Mouse (Mus musculus): Measurements from ENCODE around the gene Hoxb13.

The Hoxb13 gene

GRCm38 (mm10) chr11:96189810-96190522 is 4.2 kb upstream of the Hoxb13 start:
- no peak for DNase-seq (ENCODE audit: low read depth, low spot score)

DNA sequence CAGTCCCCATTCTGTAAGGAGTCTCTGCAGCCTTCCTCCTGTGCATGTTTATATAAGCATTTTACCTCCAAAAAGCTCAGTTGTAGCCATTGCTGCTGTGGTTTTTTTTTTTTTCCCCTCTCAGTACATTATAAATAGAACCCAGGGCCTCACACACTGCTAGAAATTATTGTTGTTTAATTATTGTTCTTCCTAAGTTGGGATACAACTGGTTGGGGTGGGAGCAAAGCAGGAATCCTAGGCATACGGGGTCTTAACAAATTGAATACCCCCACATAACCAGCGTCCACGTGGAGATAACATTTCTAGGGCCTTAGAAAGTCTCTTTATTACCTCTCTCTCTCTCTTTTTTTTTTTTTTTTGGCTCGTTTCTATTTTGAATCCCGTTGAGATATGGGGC is 3.0 kb upstream of the Hoxb13 start:
- DNase-seq (ENCODE audit: low read depth, low spot score): no peak

DNA sequence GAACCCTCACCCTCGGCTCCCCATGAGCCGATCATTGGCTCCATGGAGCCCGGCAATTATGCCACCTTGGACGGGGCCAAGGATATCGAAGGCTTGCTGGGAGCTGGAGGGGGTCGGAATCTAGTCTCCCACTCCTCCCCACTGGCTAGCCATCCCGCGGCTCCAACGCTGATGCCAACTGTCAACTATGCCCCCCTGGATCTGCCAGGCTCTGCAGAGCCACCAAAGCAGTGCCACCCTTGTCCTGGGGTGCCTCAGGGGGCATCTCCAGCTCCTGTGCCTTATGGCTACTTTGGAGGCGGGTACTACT is 240 bp downstream of the Hoxb13 start:
- DNase-seq (ENCODE audit: low read depth, low spot score): no peak

DNA sequence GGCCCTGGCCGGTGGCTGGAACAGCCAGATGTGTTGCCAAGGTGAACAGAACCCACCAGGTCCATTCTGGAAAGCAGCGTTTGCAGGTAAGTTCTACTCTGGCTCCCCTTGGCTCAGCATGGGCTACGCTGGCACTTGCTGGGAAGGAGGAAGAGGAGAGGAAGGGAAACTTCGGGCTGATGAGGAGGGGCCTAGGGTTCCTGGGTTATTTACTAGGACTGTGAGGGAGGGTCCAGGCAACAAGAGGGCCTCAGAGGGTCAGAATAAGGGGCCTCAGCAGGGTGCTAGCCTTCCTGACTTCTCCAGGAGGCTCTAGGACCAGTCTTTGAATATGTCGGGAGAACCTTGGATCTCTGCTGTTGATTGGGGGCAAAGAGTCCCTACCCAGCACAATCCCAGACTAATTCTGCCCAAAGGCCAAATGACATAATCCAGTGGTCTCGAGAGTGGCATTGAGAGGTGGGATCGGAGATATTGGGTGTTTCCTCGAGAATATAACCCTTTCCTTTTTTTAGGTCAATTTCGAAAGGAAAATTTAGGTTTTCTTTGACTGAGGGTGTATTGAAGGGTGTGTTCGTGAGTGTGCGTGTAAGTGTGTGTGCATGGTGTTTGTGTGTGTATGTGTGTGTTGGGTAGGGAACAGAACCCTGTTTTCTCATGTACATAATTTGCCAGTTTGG is 985 bp downstream of the Hoxb13 start:
- no peak for DNase-seq (ENCODE audit: low read depth, low spot score)

DNA sequence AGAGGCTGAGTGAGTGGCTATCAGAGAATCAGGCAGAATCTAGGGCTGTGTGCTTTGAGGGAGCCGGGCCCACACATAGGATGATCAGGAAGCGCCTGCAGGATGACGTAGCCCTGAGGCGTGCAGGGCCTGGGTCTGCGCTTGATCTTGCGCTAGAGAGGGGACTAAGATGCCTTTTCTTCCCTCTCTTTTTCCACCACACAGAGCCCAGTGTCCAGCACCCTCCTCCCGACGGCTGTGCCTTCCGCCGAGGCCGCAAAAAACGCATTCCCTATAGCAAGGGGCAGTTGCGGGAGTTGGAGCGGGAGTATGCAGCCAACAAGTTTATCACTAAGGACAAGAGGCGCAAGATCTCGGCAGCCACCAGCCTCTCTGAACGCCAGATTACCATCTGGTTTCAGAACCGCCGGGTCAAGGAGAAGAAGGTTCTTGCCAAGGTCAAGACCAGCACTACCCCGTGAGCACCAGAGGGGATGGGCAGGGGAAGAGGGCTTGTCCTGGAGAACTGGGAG is 1.7 kb downstream of the Hoxb13 start:
- no peak for DNase-seq (ENCODE audit: low read depth, low spot score)

DNA sequence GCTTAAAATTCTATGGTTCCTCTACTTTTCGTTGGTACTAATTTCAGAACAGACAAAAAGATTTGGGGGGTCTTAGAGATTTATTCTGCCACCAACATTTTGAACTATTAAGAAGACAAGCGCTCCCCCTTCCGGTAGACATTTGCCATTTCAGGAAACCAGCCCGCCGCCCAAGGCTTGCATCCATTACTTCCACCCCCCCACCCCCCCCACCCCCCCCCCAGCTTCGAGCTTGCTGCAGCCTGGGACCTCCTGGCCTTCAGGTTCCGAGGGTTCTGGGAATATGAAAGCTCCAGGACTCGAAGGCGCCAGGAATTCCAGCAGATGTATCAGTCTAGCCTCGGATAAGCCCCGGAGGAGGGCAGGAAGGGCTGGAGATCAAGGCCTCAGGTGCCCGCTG is 4.5 kb downstream of the Hoxb13 start:
- DNase-seq (ENCODE audit: low read depth, low spot score): no peak

DNA sequence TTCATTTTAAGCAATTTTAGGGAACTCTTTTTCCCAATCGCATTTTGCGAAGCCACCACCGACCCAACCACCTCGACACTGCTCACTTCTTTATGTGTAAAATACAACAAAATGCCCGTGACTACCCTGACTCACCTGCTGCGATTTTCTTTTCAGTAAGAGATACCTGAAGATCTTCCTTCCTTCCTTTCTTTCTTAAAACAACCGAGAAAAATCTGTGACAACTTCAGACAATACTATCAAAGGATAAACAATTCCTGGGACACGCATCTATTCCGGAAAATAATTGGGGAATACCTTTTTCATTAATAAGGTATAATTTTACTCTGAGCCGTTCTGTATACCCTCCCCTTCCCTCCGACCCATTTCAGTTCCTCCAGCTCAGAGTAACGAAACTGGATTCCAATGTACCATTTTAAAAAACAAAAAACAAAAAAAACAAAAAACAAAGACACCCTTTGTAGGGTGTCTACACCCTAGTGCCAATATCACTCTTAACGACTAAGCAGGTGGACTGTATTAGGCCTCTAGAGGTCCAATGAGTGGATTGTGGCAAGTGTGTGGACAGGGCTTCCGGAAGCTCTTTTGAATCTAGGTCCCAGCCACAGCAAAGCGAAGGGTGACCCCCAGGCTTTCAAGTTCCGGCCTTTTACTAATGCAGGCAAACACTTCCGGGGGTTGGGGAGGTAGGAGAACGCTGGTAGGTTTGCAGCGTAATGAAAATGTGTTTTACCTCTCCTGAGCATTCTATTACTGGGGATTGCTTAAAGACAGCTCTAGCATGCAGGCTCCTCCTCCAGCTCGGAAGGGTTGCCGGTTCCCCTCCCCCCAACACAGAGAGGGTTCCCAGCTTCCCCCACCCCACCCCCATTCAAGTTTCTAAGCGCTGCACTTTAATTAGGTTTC is 5.3 kb downstream of the Hoxb13 start:
- DNase-seq (ENCODE audit: low read depth, low spot score): no peak

- DNase-seq (ENCODE audit: low read depth, low spot score): no peak
Observed at GRCm38 (mm10) chr11:96200183-96200655, 6.1 kb downstream of the Hoxb13 start.

- DNase-seq (ENCODE audit: low read depth, low spot score): no peak
Observed at GRCm38 (mm10) chr11:96201741-96202140, 7.6 kb downstream of the Hoxb13 start.

DNA sequence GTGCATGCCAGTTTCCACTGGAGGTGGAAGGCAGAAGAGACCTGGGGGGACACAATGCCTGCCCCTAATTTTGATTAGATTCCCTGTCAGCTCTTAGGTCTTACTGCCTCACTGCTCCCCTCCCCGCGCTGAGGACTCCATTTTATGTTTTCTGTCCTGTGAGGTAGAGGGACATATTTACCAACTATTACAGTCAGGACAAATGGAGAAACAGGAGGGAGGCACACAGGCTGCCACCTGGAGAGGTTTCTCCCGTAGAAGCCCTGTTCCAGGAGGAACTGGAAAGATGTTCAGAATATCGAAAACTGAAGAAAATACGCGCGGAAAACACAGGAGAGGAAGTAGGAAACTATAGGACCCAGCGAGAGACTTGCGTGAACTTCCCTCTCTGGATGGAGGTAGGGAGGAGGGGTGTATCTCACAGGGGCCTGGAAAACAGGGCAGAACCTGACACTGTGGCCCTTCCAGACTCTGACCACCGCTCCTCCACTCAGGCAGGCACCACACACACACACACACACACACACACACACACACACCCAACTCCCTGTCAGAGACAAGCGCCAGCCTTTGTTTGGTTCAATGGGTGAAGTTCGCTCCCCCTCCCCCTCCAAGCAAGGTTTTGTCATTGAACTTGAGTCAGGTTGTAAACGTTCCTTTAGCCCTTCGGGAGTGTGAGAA is 8.4 kb downstream of the Hoxb13 start:
- no peak for DNase-seq (ENCODE audit: low read depth, low spot score)

DNA sequence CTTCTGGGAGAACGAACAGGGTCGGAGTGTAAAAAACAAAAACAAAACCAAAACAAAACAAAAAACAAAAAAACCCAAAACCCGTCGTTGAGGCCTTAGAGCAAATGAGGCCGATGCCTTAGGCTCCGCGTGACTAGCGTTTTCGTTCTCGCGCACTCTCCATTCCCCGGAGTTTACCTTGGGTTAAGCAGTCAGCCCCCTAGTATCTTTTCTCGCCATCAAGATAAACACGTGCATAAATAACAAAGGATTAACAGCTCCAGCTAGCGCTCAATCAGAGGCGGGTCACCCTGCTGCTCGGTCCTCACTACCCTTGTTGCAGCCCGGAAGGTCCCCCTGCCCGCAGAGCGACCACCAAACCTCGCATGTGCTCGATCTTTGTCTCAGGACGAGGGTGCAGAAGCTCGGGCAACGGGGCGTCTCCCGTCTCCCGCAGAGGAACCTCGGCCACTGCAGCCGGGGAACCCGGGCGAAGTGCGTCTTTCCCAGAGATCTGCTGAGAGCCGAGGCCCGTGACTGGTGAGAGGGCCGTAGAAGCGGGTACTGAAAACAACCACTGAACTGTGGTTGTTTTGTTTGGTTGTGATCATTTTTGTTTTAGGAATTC is 9.2 kb downstream of the Hoxb13 start:
- DNase-seq (ENCODE audit: low read depth, low spot score): no peak

DNA sequence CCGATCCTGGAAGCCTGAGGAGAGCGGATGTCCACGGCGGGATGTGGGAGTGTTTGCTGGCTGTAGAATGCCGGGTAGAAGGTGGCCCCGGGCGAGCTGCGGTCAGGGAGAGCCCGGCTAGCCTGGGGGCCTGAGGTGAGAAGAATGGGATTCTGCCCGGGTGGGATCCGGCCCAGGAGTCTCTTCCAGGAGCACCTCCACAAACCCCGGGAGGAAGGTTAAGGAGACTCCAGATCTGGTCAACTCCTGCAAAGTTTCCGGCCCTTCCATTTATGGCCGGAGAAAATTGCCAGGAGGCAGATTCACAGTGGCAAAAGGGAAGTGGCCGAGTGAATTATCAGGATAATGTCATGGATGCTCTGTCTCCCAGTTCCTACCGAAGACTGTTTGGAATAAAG is 9.7 kb downstream of the Hoxb13 start:
- DNase-seq (ENCODE audit: low read depth, low spot score): no peak

GRCm38 (mm10) chr11:96204351-96204750 is 10.2 kb downstream of the Hoxb13 start:
- no peak for DNase-seq (ENCODE audit: low read depth, low spot score)

- no peak for DNase-seq (ENCODE audit: low read depth, low spot score)
Observed at GRCm38 (mm10) chr11:96205426-96206131, 11.5 kb downstream of the Hoxb13 start.

GRCm38 (mm10) chr11:96223813-96224212 is 29.7 kb downstream of the Hoxb13 start:
- DNase-seq (ENCODE audit: low read depth, low spot score): no peak

- no peak for DNase-seq (ENCODE audit: low read depth, low spot score)
Observed at GRCm38 (mm10) chr11:96227676-96228075, 33.6 kb downstream of the Hoxb13 start.

DNA sequence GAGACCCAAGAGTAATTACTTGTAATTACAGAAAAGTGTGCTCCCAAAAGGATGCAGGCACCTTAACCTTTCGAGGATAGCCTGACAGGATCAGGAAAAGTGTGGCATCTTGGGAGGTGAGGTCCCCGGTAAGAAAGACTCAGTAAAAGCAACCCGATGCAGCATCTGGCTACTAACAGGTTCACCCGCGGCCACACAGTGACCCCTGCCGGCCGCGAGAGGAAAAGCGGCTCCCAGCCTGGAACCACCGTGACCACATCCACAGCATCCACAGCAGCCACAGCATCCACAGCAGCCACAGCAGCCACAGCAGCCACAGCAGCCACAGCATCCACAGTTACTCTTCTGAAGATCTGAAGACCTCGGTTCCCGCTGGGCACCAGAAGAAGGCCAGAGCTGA is 40.8 kb downstream of the Hoxb13 start:
- DNase-seq (ENCODE audit: low read depth, low spot score): no peak

DNA sequence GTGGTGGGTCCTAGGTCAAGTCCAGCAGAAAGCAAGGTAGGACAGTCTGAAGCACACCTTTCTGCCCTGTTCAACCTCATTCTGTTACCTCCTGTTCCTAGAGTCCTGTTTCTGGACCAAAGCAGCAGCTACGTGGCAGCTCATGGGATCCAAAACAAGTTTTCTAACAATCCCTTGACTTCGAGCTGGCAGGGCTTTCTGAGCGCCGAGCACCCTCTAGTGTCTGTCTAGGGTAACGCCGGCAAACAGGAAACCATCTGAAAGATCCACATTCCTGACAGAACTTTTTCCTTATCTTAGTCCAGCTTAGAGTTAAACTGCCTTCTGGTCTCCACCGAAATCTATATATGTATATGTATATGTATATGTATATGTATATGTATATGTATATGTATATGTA is 46.1 kb downstream of the Hoxb13 start:
- DNase-seq (ENCODE audit: low read depth, low spot score): peak; percentile 3

All from telencephalon, adult 2 months (tissue).